Mouse (Mus musculus) testis, adult 2 months (tissue): Measurements from ENCODE around the gene Ptpn9.

Experiments
- CTCF ChIP-seq: fragments of 200-500 bp; IDR thresholded peaks from 2 replicates; pipeline ENCODE4 v1.5.1; 2012; ENCODE audit warnings: low read depth, mild to moderate bottlenecking, inconsistent platforms, low read length, moderate library complexity; ENCODE audit not compliant: control insufficient read depth, insufficient read depth, insufficient replicate concordance
- POLR2A ChIP-seq: fragments of 200-500 bp; IDR thresholded peaks from 2 replicates; pipeline ENCODE4 v1.6.1; 2012; ENCODE audit warnings: low read depth, mild to moderate bottlenecking, inconsistent platforms, low read length, moderate library complexity; ENCODE audit not compliant: control insufficient read depth

- TF ChIP-seq CTCF, result no peak
- no peak for TF ChIP-seq POLR2A
Observed at GRCm38 (mm10) chr9:57074822-57075603, 80.3 kb downstream of the Ptpn9 start.
